Comparison of ENCODE assay signal across 22 mouse cellular contexts in genomic region chr13:73443093-73443821, GRCm38 (mm10). TPM values are rescaled to one million over a fixed set of nuclear protein-coding genes. Genes with fewer than 3 reads are reported as not detected.
DNase-seq lines count a peak whose midpoint lies in the region; ATAC-seq and TF ChIP-seq lines count a peak whose summit lies in the region.
"Had no signal": no experiment of that assay in that cellular context is flagged by ENCODE, and none has a peak within 500 bp of the region (broad histone marks: within the 10 kb centered on the region; RNA-seq: fewer than 3 reads in every experiment).

No protein-coding gene starts in this region.

- no peak for DNase-seq in liver, postnatal 0 days
- no peak for DNase-seq in forebrain, postnatal 0 days
- DNase-seq in adrenal gland, adult 18-20 months (ENCODE audit: low spot score in 2 of 2): no peak
- no peak for DNase-seq in frontal cortex, adult 2 months (ENCODE audit: extremely low spot score in 1 of 2, low spot score in 1 of 2)
- DNase-seq: cerebellum, adult 11-12 months; gastrocnemius, adult 2 months; heart, postnatal 4 days; right cerebral cortex, postnatal 4 days; thymus, postnatal 4 days had no signal

- no peaks in the 10 kb centered on the region for H3K9me3 ChIP-seq in intestine, embryonic 15.5 days
- H3K9me3 ChIP-seq in intestine, postnatal 0 days (ENCODE audit: control insufficient read depth): no peaks in the 10 kb centered on the region
- no peaks in the 10 kb centered on the region for H3K9me3 ChIP-seq in liver, postnatal 0 days (ENCODE audit: low read length)
- H3K9me3 ChIP-seq in forebrain, postnatal 0 days (ENCODE audit: low read length): no peaks in the 10 kb centered on the region
- H3K9me3 ChIP-seq: embryonic facial prominence, embryonic 13.5 days; megakaryocyte, embryonic 14.5 days; neural tube, embryonic 12.5 days had no signal

- no peak for TF ChIP-seq POLR2A in bone marrow, adult 2 months (IDR thresholded peaks at IDR 0.05; ENCODE audit: borderline replicate concordance, control insufficient read depth, low read depth, low read length)

- no peaks in the 10 kb centered on the region for H3K36me3 ChIP-seq in intestine, embryonic 15.5 days
- H3K36me3 ChIP-seq in intestine, postnatal 0 days (ENCODE audit: control insufficient read depth, insufficient read depth): no peaks in the 10 kb centered on the region
- H3K36me3 ChIP-seq in liver, postnatal 0 days (replicated peaks; ENCODE audit: insufficient read depth, low read length): no peaks in the 10 kb centered on the region
- no peaks in the 10 kb centered on the region for H3K36me3 ChIP-seq in forebrain, postnatal 0 days (ENCODE audit: insufficient read depth)
- H3K36me3 ChIP-seq: embryonic facial prominence, embryonic 13.5 days; neural tube, embryonic 12.5 days had no signal

- TF ChIP-seq CTCF in intestine, postnatal 0 days (IDR thresholded peaks at IDR 0.05; ENCODE audit: low read depth): no peak
- no peak for TF ChIP-seq CTCF in bone marrow, adult 2 months (IDR thresholded peaks at IDR 0.05; ENCODE audit: control insufficient read depth, insufficient read depth, low read length)
- TF ChIP-seq CTCF in liver, postnatal 0 days (IDR thresholded peaks at IDR 0.05; ENCODE audit: low read depth): no peak
- TF ChIP-seq CTCF in forebrain, postnatal 0 days (IDR thresholded peaks at IDR 0.05; ENCODE audit: low read depth): no peak

- H3K4me3 ChIP-seq in intestine, embryonic 15.5 days (replicated peaks): no peak overlapping the region
- H3K4me3 ChIP-seq in intestine, postnatal 0 days (ENCODE audit: low read depth, low read length): no peak overlapping the region
- no peak overlapping the region for H3K4me3 ChIP-seq in bone marrow, adult 2 months (replicated peaks; ENCODE audit: control insufficient read depth, low read depth, low read length)
- H3K4me3 ChIP-seq in liver, postnatal 0 days (ENCODE audit: low read depth, low read length): no peak overlapping the region
- H3K4me3 ChIP-seq in forebrain, postnatal 0 days (ENCODE audit: low read depth, low read length): no peak overlapping the region
- H3K4me3 ChIP-seq: embryonic facial prominence, embryonic 13.5 days; gastrocnemius, adult 2 months; heart, adult 2 months; layer of hippocampus, adult 2 months; left cerebral cortex, adult 2 months; megakaryocyte, embryonic 14.5 days; neural tube, embryonic 12.5 days had no signal

- no peaks in the 10 kb centered on the region for H3K27me3 ChIP-seq in intestine, embryonic 15.5 days (replicated peaks)
- no peaks in the 10 kb centered on the region for H3K27me3 ChIP-seq in intestine, postnatal 0 days (replicated peaks; ENCODE audit: control insufficient read depth, insufficient read depth, low read length)
- H3K27me3 ChIP-seq in liver, postnatal 0 days (ENCODE audit: insufficient read depth, low read length): no peaks in the 10 kb centered on the region
- H3K27me3 ChIP-seq in forebrain, postnatal 0 days (ENCODE audit: insufficient read depth, low read length): no peaks in the 10 kb centered on the region
- H3K27me3 ChIP-seq: embryonic facial prominence, embryonic 13.5 days; neural tube, embryonic 12.5 days; Patski had no signal

- H3K9ac ChIP-seq in intestine, embryonic 15.5 days: no peak overlapping the region
- no peak overlapping the region for H3K9ac ChIP-seq in intestine, postnatal 0 days (ENCODE audit: low read depth, low read length)
- H3K9ac ChIP-seq in liver, postnatal 0 days (replicated peaks): no peak overlapping the region
- no peak overlapping the region for H3K9ac ChIP-seq in forebrain, postnatal 0 days
- H3K9ac ChIP-seq: embryonic facial prominence, embryonic 13.5 days; neural tube, embryonic 12.5 days had no signal

- H3K4me1 ChIP-seq in intestine, embryonic 15.5 days (replicated peaks): no peaks in the 10 kb centered on the region
- no peaks in the 10 kb centered on the region for H3K4me1 ChIP-seq in intestine, postnatal 0 days (replicated peaks; ENCODE audit: control insufficient read depth, insufficient read depth, low read length)
- H3K4me1 ChIP-seq in bone marrow, adult 2 months (ENCODE audit: control insufficient read depth, insufficient read depth, low read length): peaks cover 9% of the 10 kb centered on the region
- H3K4me1 ChIP-seq in liver, postnatal 0 days (ENCODE audit: insufficient read depth): peaks cover 66% of the 10 kb centered on the region
- no peaks in the 10 kb centered on the region for H3K4me1 ChIP-seq in forebrain, postnatal 0 days (ENCODE audit: insufficient read depth)

- H3K4me2 ChIP-seq in intestine, embryonic 15.5 days (replicated peaks): no peak overlapping the region
- H3K4me2 ChIP-seq in intestine, postnatal 0 days (replicated peaks; ENCODE audit: low read depth): no peak overlapping the region
- peak overlapping the region; percentile 47 for H3K4me2 ChIP-seq in liver, postnatal 0 days (ENCODE audit: low read depth, low read length)
- H3K4me2 ChIP-seq in forebrain, postnatal 0 days (ENCODE audit: low read depth): no peak overlapping the region
- H3K4me2 ChIP-seq: embryonic facial prominence, embryonic 13.5 days; neural tube, embryonic 12.5 days had no signal

- peak; percentile 94 for TF ChIP-seq EP300 in liver, postnatal 0 days (IDR thresholded peaks at IDR 0.05; ENCODE audit: low read depth)

- WGBS in intestine, embryonic 15.5 days: 73% methylated on average over 4 of the region's 4 CpGs
- 68% methylated on average over 4 of the region's 4 CpGs for WGBS in intestine, postnatal 0 days
- WGBS in bone marrow, adult 2 months: 79% methylated on average over 4 of the region's 4 CpGs
- WGBS in liver, postnatal 0 days (ENCODE audit: insufficient replicate concordance): 58% methylated on average over 4 of the region's 4 CpGs
- WGBS in forebrain, postnatal 0 days: 83% methylated on average over 4 of the region's 4 CpGs

- H3K27ac ChIP-seq in intestine, embryonic 15.5 days: no peak overlapping the region
- no peak overlapping the region for H3K27ac ChIP-seq in intestine, postnatal 0 days (ENCODE audit: low read depth, low read length)
- H3K27ac ChIP-seq in bone marrow, adult 2 months (ENCODE audit: control insufficient read depth, insufficient read depth, low read depth, low read length, poor library complexity): peak overlapping the region; percentile 87
- H3K27ac ChIP-seq in liver, postnatal 0 days (ENCODE audit: low read depth): peak overlapping the region; percentile 94
- H3K27ac ChIP-seq in forebrain, postnatal 0 days (ENCODE audit: low read depth, low read length): no peak overlapping the region
- H3K27ac ChIP-seq: embryonic facial prominence, embryonic 13.5 days; hindbrain, postnatal 0 days; layer of hippocampus, adult 2 months; left cerebral cortex, adult 2 months; neural tube, embryonic 12.5 days had no signal

- peak; percentile 60; the same call in 1 of the 2 replicates for ATAC-seq in intestine, embryonic 15.5 days
- no peak for ATAC-seq in intestine, postnatal 0 days
- ATAC-seq in erythroid progenitor cell, adult 5-6 weeks (replicated peaks; ENCODE audit: low FRiP score, poor library complexity, severe bottlenecking): peak; percentile 81
- peak; percentile 93 for ATAC-seq in liver, postnatal 0 days
- no peak for ATAC-seq in forebrain, postnatal 0 days
- ATAC-seq: forebrain, embryonic 14.5 days; hindbrain, postnatal 0 days; Patski had no signal

RNA-seq across cellular contexts. Expression of gene Lpcat1, which starts 23.7 kb away (rescaled TPM):
- 19.8 and 22.5 TPM in 2 replicates for polyA plus RNA-seq in intestine, embryonic 15.5 days (2015; fragmentation: Nextera tagmentation; extraction: Ambion mirVana)
- 8.2 and 8.4 TPM in 2 replicates for polyA plus RNA-seq in intestine, postnatal 0 days (2015; fragmentation: Nextera tagmentation; extraction: Ambion mirVana)
- polyA plus RNA-seq in bone marrow, adult 2 months (2011; ENCODE audit: insufficient read depth, insufficient read length, low replicate concordance, missing spikeins): 92.1 and 108 TPM in 2 replicates
- 241 and 302 TPM in 2 replicates for total RNA-seq in erythroid progenitor cell, adult 5-6 weeks (2015; ENCODE audit: low replicate concordance)
- 359 and 488 TPM in 2 replicates for total RNA-seq in erythroid progenitor cell, adult 5-6 weeks (2017; ENCODE audit: low replicate concordance)
- polyA plus RNA-seq in liver, postnatal 0 days (2015; fragmentation: Nextera tagmentation; extraction: Ambion mirVana): 31.0 and 32.4 TPM in 2 replicates
- total RNA-seq in forebrain, postnatal 0 days (2014; rRNA removed): 136 and 144 TPM in 2 replicates
- polyA plus RNA-seq in forebrain, postnatal 0 days (2015; fragmentation: Nextera tagmentation; extraction: Ambion mirVana): 76.5 and 87.2 TPM in 2 replicates
- 10 to 100 TPM; 11.7 to 14.0 TPM for total RNA-seq in adrenal gland, adult 18-20 months (2021)
- 33.4 and 44.2 TPM in 2 replicates for polyA plus RNA-seq in frontal cortex, adult 2 months (2012; rRNA removed)

Comparison
In these comparisons a context has a peak if more than half of its experiments do, and no peak if none do; other contexts are left out.
1. ATAC-seq: peak in intestine, embryonic 15.5 days (single experiment), erythroid progenitor cell, adult 5-6 weeks (single experiment) and liver, postnatal 0 days (single experiment); none in intestine, postnatal 0 days (single experiment) and forebrain, postnatal 0 days (single experiment).
2. H3K27ac ChIP-seq: peak in bone marrow, adult 2 months (single experiment) and liver, postnatal 0 days (single experiment); none in intestine, embryonic 15.5 days (single experiment), intestine, postnatal 0 days (single experiment) and forebrain, postnatal 0 days (single experiment).